In genomic region chr9:49528943-49529342, GRCm38 (mm10) we compare ENCODE assay signal across 9 mouse cellular contexts. TPM values are rescaled to one million over a fixed set of nuclear protein-coding genes. Genes with fewer than 3 reads are reported as not detected.
DNase-seq lines count a peak whose midpoint lies in the region; ATAC-seq and TF ChIP-seq lines count a peak whose summit lies in the region.
"Had no signal": no experiment of that assay in that cellular context is flagged by ENCODE, and none has a peak within 500 bp of the region (broad histone marks: within the 10 kb centered on the region; RNA-seq: fewer than 3 reads in every experiment).

No protein-coding gene starts in this region.

- in situ Hi-C loops in CH12.LX (cut with MboI; ENCODE audit: low pct_ligation_motif_present, low pct_unique_long_range_greater_than_20kb, low sequenced_read_pairs), result loop anchor here (25.0 kb wide), 1 partner anchor 1008 kb away; the partner anchor contains the start of gene Pts

- 50% methylated on average over 10 of the region's 10 CpGs for WGBS in kidney, embryonic 15.5 days
- WGBS in embryonic facial prominence, embryonic 11.5 days, result 56% methylated on average over 10 of the region's 10 CpGs

- no peak for ATAC-seq in kidney, embryonic 15.5 days (replicated peaks; ENCODE audit: low FRiP score)
- ATAC-seq in embryonic facial prominence, embryonic 11.5 days (replicated peaks; ENCODE audit: insufficient number of reproducible peaks, low FRiP score, low TSS enrichment, low read depth), result no peak; the same call in 1 of the 2 replicates
- no peak for ATAC-seq in monocyte, adult 5-6 weeks (replicated peaks; ENCODE audit: insufficient number of reproducible peaks, low FRiP score, low TSS enrichment, poor library complexity, severe bottlenecking)

- no peak overlapping the region for H3K4me3 ChIP-seq in kidney, embryonic 15.5 days (replicated peaks)
- H3K4me3 ChIP-seq in CH12.LX (replicated peaks in 1 of 3; ENCODE audit: low read depth in 2 of 3, low read length in 2 of 3, poor library complexity in 1 of 3), result peak overlapping the region in 2 of 3 experiments; percentile 10 to 42
- H3K4me3 ChIP-seq in embryonic facial prominence, embryonic 11.5 days (ENCODE audit: low read depth, low read length), result no peak overlapping the region
- no peak overlapping the region for H3K4me3 ChIP-seq in myocyte
- H3K4me3 ChIP-seq: stomach, embryonic 15.5 days had no signal

- no peak overlapping the region for H3K9ac ChIP-seq in kidney, embryonic 15.5 days
- H3K9ac ChIP-seq in CH12.LX (ENCODE audit: insufficient read depth, low read depth), result peak overlapping the region; percentile 26; the same call in 1 of the 2 replicates
- no peak overlapping the region for H3K9ac ChIP-seq in embryonic facial prominence, embryonic 11.5 days (replicated peaks; ENCODE audit: low read length)
- H3K9ac ChIP-seq: stomach, embryonic 15.5 days had no signal

- no peak for TF ChIP-seq EP300 in CH12.LX (IDR thresholded peaks at IDR 0.05; ENCODE audit: low read length)

- H3ac ChIP-seq in myocyte (ENCODE audit: control insufficient read depth, insufficient read length), result no peak overlapping the region

- no peaks in the 10 kb centered on the region for H3K9me3 ChIP-seq in kidney, embryonic 15.5 days (replicated peaks)
- no peaks in the 10 kb centered on the region for H3K9me3 ChIP-seq in CH12.LX (replicated peaks; ENCODE audit: low read length)
- no peaks in the 10 kb centered on the region for H3K9me3 ChIP-seq in embryonic facial prominence, embryonic 11.5 days (replicated peaks; ENCODE audit: control insufficient read depth, low read length)
- H3K9me3 ChIP-seq: stomach, embryonic 15.5 days had no signal

- TF ChIP-seq POLR2A in CH12.LX (IDR thresholded peaks at IDR 0.05; ENCODE audit: low read depth, low read length) (no peak), myocyte (IDR thresholded peaks at IDR 0.05; ENCODE audit: insufficient read length, low read depth) (no peak)

- H3K36me3 ChIP-seq in kidney, embryonic 15.5 days, result peaks cover 42% of the 10 kb centered on the region
- H3K36me3 ChIP-seq in CH12.LX (replicated peaks in 1 of 2; ENCODE audit: control insufficient read depth in 1 of 2, insufficient read depth in 1 of 2, low read length in 1 of 2), result no peaks in the 10 kb centered on the region
- H3K36me3 ChIP-seq in embryonic facial prominence, embryonic 11.5 days (replicated peaks; ENCODE audit: control insufficient read depth, insufficient read depth, low read depth, low read length), result no peaks in the 10 kb centered on the region
- peaks cover 62% of the 10 kb centered on the region for H3K36me3 ChIP-seq in myocyte (ENCODE audit: control insufficient read depth, insufficient read depth)
- H3K36me3 ChIP-seq: stomach, embryonic 15.5 days had no signal

- peak; percentile 92 for TF ChIP-seq RAD21 in CH12.LX (IDR thresholded peaks at IDR 0.05; ENCODE audit: low read depth, low read length)

- no peak overlapping the region for H3K27ac ChIP-seq in kidney, embryonic 15.5 days
- peak overlapping the region; percentile 90 for H3K27ac ChIP-seq in CH12.LX (ENCODE audit: insufficient read depth, low read depth)
- H3K27ac ChIP-seq in embryonic facial prominence, embryonic 11.5 days (replicated peaks; ENCODE audit: low read depth, low read length), result no peak overlapping the region
- H3K27ac ChIP-seq: stomach, embryonic 15.5 days had no signal

- no peaks in the 10 kb centered on the region for H3K27me3 ChIP-seq in kidney, embryonic 15.5 days
- H3K27me3 ChIP-seq in CH12.LX (replicated peaks) (peaks cover 8% of the 10 kb centered on the region), myocyte (ENCODE audit: control insufficient read depth, insufficient read depth, insufficient read length) (no peaks in the 10 kb centered on the region)
- no peaks in the 10 kb centered on the region for H3K27me3 ChIP-seq in embryonic facial prominence, embryonic 11.5 days (ENCODE audit: control insufficient read depth, insufficient read depth, low read length)
- H3K27me3 ChIP-seq: stomach, embryonic 15.5 days had no signal

- H3K79me2 ChIP-seq in CH12.LX (replicated peaks; ENCODE audit: control insufficient read depth, extremely low read depth, insufficient read depth, poor library complexity, severe bottlenecking) (no peaks in the 10 kb centered on the region), myocyte (ENCODE audit: control insufficient read depth, insufficient read depth) (no peaks in the 10 kb centered on the region)

- H3K4me2 ChIP-seq in kidney, embryonic 15.5 days, result no peak overlapping the region
- H3K4me2 ChIP-seq in CH12.LX (ENCODE audit: insufficient read depth, low read depth, poor library complexity, severe bottlenecking) (peak overlapping the region; percentile 97), myocyte (ENCODE audit: low read depth) (no peak overlapping the region)
- no peak overlapping the region for H3K4me2 ChIP-seq in embryonic facial prominence, embryonic 11.5 days (ENCODE audit: low read depth, low read length)
- H3K4me2 ChIP-seq: stomach, embryonic 15.5 days had no signal

- peaks cover 5% of the 10 kb centered on the region for H3K4me1 ChIP-seq in kidney, embryonic 15.5 days
- peaks cover 12 to 42% of the 10 kb centered on the region in 2 experiments for H3K4me1 ChIP-seq in CH12.LX (ENCODE audit: control insufficient read depth in 1 of 2, insufficient read depth in 2 of 2)
- no peaks in the 10 kb centered on the region; the same call in 1 of the 2 replicates for H3K4me1 ChIP-seq in embryonic facial prominence, embryonic 11.5 days (ENCODE audit: control insufficient read depth, insufficient read depth, low read length)
- H3K4me1 ChIP-seq: stomach, embryonic 15.5 days had no signal

- peak; percentile 52 for DNase-seq in kidney, postnatal 10 days
- peak; percentile 82 for DNase-seq in CH12.LX (ENCODE audit: extremely low read depth)
- DNase-seq in Muller cell, postnatal 12 days (ENCODE audit: inconsistent ontology term), result peak; percentile 68
- peak; percentile 57 for DNase-seq in embryonic facial prominence, embryonic 11.5 days (ENCODE audit: low spot score)
- DNase-seq in spleen, postnatal 10 days (ENCODE audit: low spot score in 2 of 2), result no peak

- peak; percentile 79 to 89 for TF ChIP-seq CTCF in CH12.LX (conservative IDR thresholded peaks at IDR 0.05 in 1 of 2, IDR thresholded peaks at IDR 0.05 in 1 of 2; ENCODE audit: low read depth in 2 of 2, low read length in 2 of 2)

- dilution Hi-C loops in CH12.LX (cut with MboI; ENCODE audit: extremely low pct_ligation_motif_present, extremely low pct_unique_long_range_greater_than_20kb, low sequenced_read_pairs), result no loop called here

TF ChIP-seq in CH12.LX, 34 proteins besides CTCF, POLR2A, EP300 and RAD21 (continues in another document):
- peak; percentile 33; the same call in 1 of the 2 replicates for TF ChIP-seq NELFE (IDR thresholded peaks at IDR 0.05; ENCODE audit: low read depth, low read length)
- no peak for TF ChIP-seq ZMIZ1 (IDR thresholded peaks at IDR 0.05; ENCODE audit: low read depth, low read length)
- TF ChIP-seq SIN3A (IDR thresholded peaks at IDR 0.05; ENCODE audit: low read length), result peak; percentile 58; the same call in 1 of the 2 replicates
- no peak for TF ChIP-seq UBTF (IDR thresholded peaks at IDR 0.05; ENCODE audit: low read depth, low read length)
- TF ChIP-seq USF1 (IDR thresholded peaks at IDR 0.05; ENCODE audit: low read depth, low read length), result no peak
- no peak for TF ChIP-seq ELF1 (IDR thresholded peaks at IDR 0.05; ENCODE audit: low read depth, low read length)
- TF ChIP-seq CHD1 (IDR thresholded peaks at IDR 0.05; ENCODE audit: low read depth, low read length), result no peak
- TF ChIP-seq HCFC1 (IDR thresholded peaks at IDR 0.05; ENCODE audit: low read depth, low read length), result peak; percentile 27; the same call in 1 of the 2 replicates
- 0 out of 2 replicates have a peak, but pooled peaks have one; percentile 38 for TF ChIP-seq TCF12 (IDR thresholded peaks at IDR 0.05; ENCODE audit: low read depth, low read length)
- no peak for TF ChIP-seq GABPA (IDR thresholded peaks at IDR 0.05; ENCODE audit: insufficient replicate concordance, low read depth, low read length)
- no peak for TF ChIP-seq MYC (IDR thresholded peaks at IDR 0.05; ENCODE audit: low read depth, low read length)
- no peak for TF ChIP-seq JUN (IDR thresholded peaks at IDR 0.05; ENCODE audit: insufficient read depth, low read depth, low read length)
- peak; percentile 69; the same call in 1 of the 2 replicates for TF ChIP-seq MAZ (IDR thresholded peaks at IDR 0.05; ENCODE audit: low read depth, low read length)

TF ChIP-seq in myocyte, 11 proteins besides CTCF, POLR2A, EP300 and RAD21:
- TF ChIP-seq POLR2AphosphoS2 (IDR thresholded peaks at IDR 0.05; ENCODE audit: insufficient read length, low read depth) (peak; percentile 8), USF1 (IDR thresholded peaks at IDR 0.05; ENCODE audit: low read depth) (no peak)

RNA-seq across cellular contexts. Expression of gene Ttc12, which starts 42.9 kb away (rescaled TPM):
- 2.4 and 2.5 TPM in 2 replicates for polyA plus RNA-seq in kidney, embryonic 15.5 days (2015; fragmentation: Nextera tagmentation; extraction: Ambion mirVana)
- 0.50 and 0.59 TPM in 2 replicates for total RNA-seq in CH12.LX (2012; rRNA removed)
- 0.67 and 0.68 TPM in 2 replicates for total RNA-seq in CH12.LX (2014; rRNA removed)
- polyA plus RNA-seq in CH12.LX (2012; ENCODE audit: insufficient read length, low read depth), result 0.44 and 0.68 TPM in 2 replicates
- 1.9 and 2.1 TPM in 2 replicates for polyA plus RNA-seq in embryonic facial prominence, embryonic 11.5 days (2014; fragmentation: Nextera tagmentation; extraction: Ambion mirVana)
- 4.1 TPM for polyA plus RNA-seq in myocyte (2012; fragmentation: generic; extraction: Trizol)
- total RNA-seq in monocyte, adult 5-6 weeks (2017), result 2.1 to 5.8 TPM (median 2.4 TPM) in 3 replicates

Comparison
In these comparisons a context has a peak if more than half of its experiments do, and no peak if none do; other contexts are left out.
1. DNase-seq: peak in kidney, postnatal 10 days (single experiment), CH12.LX (single experiment), Muller cell, postnatal 12 days (single experiment) and embryonic facial prominence, embryonic 11.5 days (single experiment); none in spleen, postnatal 10 days (0 of 2).
2. H3K4me3 ChIP-seq: peak in CH12.LX (2 of 3); none in kidney, embryonic 15.5 days (single experiment), embryonic facial prominence, embryonic 11.5 days (single experiment) and myocyte (single experiment).